Mouse (Mus musculus) small intestine, adult 2 months (tissue): ENCODE results near the gene Alg3. TPM values are rescaled to one million over a fixed set of nuclear protein-coding genes. Genes with fewer than 3 reads are reported as not detected.

Source experiments
- H3K27ac ChIP-seq: fragments of 200-500 bp; 2 replicates; pipeline ENCODE4 v1.5.1; 2012; ENCODE audit warnings: low read depth, low read length, control low read depth, inconsistent platforms; ENCODE audit not compliant: insufficient read depth
- H3K27me3 ChIP-seq: fragments of 200-500 bp; 2 replicates; pipeline ENCODE4 v1.6.1; 2012; ENCODE audit warnings: mild to moderate bottlenecking, moderate library complexity, low read length, inconsistent platforms; ENCODE audit not compliant: control insufficient read depth, insufficient read depth
- H3K36me3 ChIP-seq: fragments of 200-500 bp; 2 replicates; pipeline ENCODE4 v1.6.1; 2012; ENCODE audit warnings: mild to moderate bottlenecking, low read length, control low read depth, inconsistent platforms; ENCODE audit not compliant: control insufficient read depth, insufficient read depth
- H3K4me1 ChIP-seq: fragments of 200-500 bp; 2 replicates; pipeline ENCODE4 v1.6.1; 2012; ENCODE audit warnings: low read length, inconsistent platforms, mixed read lengths; ENCODE audit not compliant: control insufficient read depth, insufficient read depth, insufficient read length
- H3K4me3 ChIP-seq: fragments of 200-500 bp; 2 replicates; pipeline ENCODE4 v1.5.1; 2012; ENCODE audit warnings: low read depth, mild to moderate bottlenecking, control low read depth, inconsistent platforms, low read length, moderate library complexity
- CTCF ChIP-seq: fragments of 200-500 bp; IDR thresholded peaks from 2 replicates; pipeline ENCODE4 v1.5.1; 2012; ENCODE audit warnings: low read depth, mild to moderate bottlenecking, control low read depth, inconsistent platforms, low read length, moderate library complexity, mixed read lengths; ENCODE audit not compliant: insufficient replicate concordance, insufficient read length; ENCODE audit errors: extremely low read depth
- POLR2A ChIP-seq: fragments of 200-500 bp; IDR thresholded peaks from 2 replicates; pipeline ENCODE4 v1.6.1; 2012; ENCODE audit warnings: low read depth, mild to moderate bottlenecking, control low read depth, inconsistent platforms, low read length, moderate library complexity
- WGBS: fragments of 180-500 bp; shearing (Covaris S2); methylation state at CpG from one replicate; pipeline ENCODE4 v1.1.7; 2018; 5-methylcytosine and 5-hydroxymethylcytosine counted together
- polyA plus RNA-seq: library from polyadenylated mRNA; depleted of rRNA; stranded (reverse); fragments of >200 nt; gene quantifications from 2 replicates; pipeline ENCODE4 v1.2.3, GENCODE M21; 2012

The Alg3 gene
- polyA plus RNA-seq, 1 experiment = 16.8 TPM

- no peak for TF ChIP-seq POLR2A
- no peak for TF ChIP-seq CTCF
- peaks cover 18% of the 10 kb centered on the region for H3K27me3 ChIP-seq
- 2% methylated on average over 78 of the region's 92 CpGs for WGBS
- peaks cover 3% of the 10 kb centered on the region for H3K36me3 ChIP-seq
- H3K27ac ChIP-seq = no peak within 1 kb of the TSS
- H3K4me1 ChIP-seq = peaks cover 24% of the 10 kb centered on the region
- H3K4me3 ChIP-seq = peak within 1 kb of the TSS; percentile 95
These were observed 9.9 kb upstream of the Alg3 start, which contains the start of gene Camk2n2 for GRCm38 (mm10) chr16:20621191-20621990. TSS of gene Camk2n2 (minus strand) at chr16:20621287.

- Histone ChIP-seq H3K27me3 (peaks cover 16% of the 10 kb centered on the region), H3K36me3 (peaks cover 3% of the 10 kb centered on the region), H3K4me1 (peaks cover 24% of the 10 kb centered on the region), H3K4me3 (peak overlapping the region; percentile 95), H3K27ac (no peak overlapping the region)
- TF ChIP-seq POLR2A (no peak), CTCF (no peak)
- under 1% methylated on average over 32 of the region's 32 CpGs for WGBS
These were observed 9.2 kb upstream of the Alg3 start for GRCm38 (mm10) chr16:20620751-20621190.

- Histone ChIP-seq H3K4me1 (peaks cover 24% of the 10 kb centered on the region), H3K27ac (no peak overlapping the region), H3K36me3 (peaks cover 3% of the 10 kb centered on the region), H3K4me3 (peak overlapping the region; percentile 95), H3K27me3 (peaks cover 16% of the 10 kb centered on the region)
- WGBS = 1% methylated on average over 9 of the region's 9 CpGs
- TF ChIP-seq POLR2A (no peak), CTCF (no peak)
These were observed 8.8 kb upstream of the Alg3 start for GRCm38 (mm10) chr16:20620399-20620735.

GRCm38 (mm10) chr16:20619541-20620398, 8.2 kb upstream of the Alg3 start:
- peaks cover 24% of the 10 kb centered on the region for H3K4me1 ChIP-seq
- H3K27ac ChIP-seq = no peak overlapping the region
- WGBS = 5% methylated on average over 82 of the region's 83 CpGs
- H3K27me3 ChIP-seq = peaks cover 16% of the 10 kb centered on the region
- peak overlapping the region; percentile 95 for H3K4me3 ChIP-seq
- H3K36me3 ChIP-seq = peaks cover 3% of the 10 kb centered on the region
- TF ChIP-seq CTCF = no peak
- no peak for TF ChIP-seq POLR2A

- peaks cover 9% of the 10 kb centered on the region for H3K36me3 ChIP-seq
- WGBS = under 1% methylated on average over 28 of the region's 28 CpGs
- no peaks in the 10 kb centered on the region for H3K27me3 ChIP-seq
- peak overlapping the region; percentile 19; the same call in 1 of the 2 replicates for H3K27ac ChIP-seq
- H3K4me3 ChIP-seq = peak overlapping the region; percentile 97
- H3K4me1 ChIP-seq = peaks cover 2% of the 10 kb centered on the region; the same call in 1 of the 2 replicates
- TF ChIP-seq CTCF = no peak
- peak; percentile 84; the same call in 1 of the 2 replicates for TF ChIP-seq POLR2A
These were observed 806 bp downstream of the Alg3 start for GRCm38 (mm10) chr16:20610501-20611356.

- H3K36me3 ChIP-seq = peaks cover 18% of the 10 kb centered on the region
- no peak overlapping the region for H3K27ac ChIP-seq
- WGBS = 51% methylated on average over 9 of the region's 9 CpGs
- no peak overlapping the region for H3K4me3 ChIP-seq
- no peaks in the 10 kb centered on the region for H3K27me3 ChIP-seq
- H3K4me1 ChIP-seq = no peaks in the 10 kb centered on the region
- TF ChIP-seq POLR2A (no peak), CTCF (no peak)
These were observed 6.8 kb downstream of the Alg3 start for GRCm38 (mm10) chr16:20604705-20605104.
